Mouse (Mus musculus) CH12.LX (cell line): ENCODE data around the gene Slc39a13.

Experiments
- CTCF ChIP-seq, 2 experiments: IDR thresholded peaks in 1 of 2; conservative IDR thresholded peaks in 1 of 2; 2 replicates each; pipeline ENCODE4 v1.5.1; 2011 to 2012; ENCODE audit warnings: low read depth in 2 of 2, low read length in 2 of 2, improper control_type of control experiment in 1 of 2, inconsistent platforms in 1 of 2, mild to moderate bottlenecking in 1 of 2, moderate library complexity in 1 of 2
- EP300 ChIP-seq: IDR thresholded peaks from 2 replicates; pipeline ENCODE4 v1.6.1; 2011; ENCODE audit warnings: low read length, improper control_type of control experiment
- GABPA ChIP-seq: IDR thresholded peaks from 2 replicates; pipeline ENCODE4 v1.6.1; 2012; ENCODE audit warnings: low read depth, low read length, improper control_type of control experiment, inconsistent platforms; ENCODE audit not compliant: insufficient replicate concordance
- HCFC1 ChIP-seq: IDR thresholded peaks from 2 replicates; pipeline ENCODE4 v1.6.1; 2012; ENCODE audit warnings: low read depth, mild to moderate bottlenecking, inconsistent platforms, low read length, improper control_type of control experiment
- MAX ChIP-seq: IDR thresholded peaks from 2 replicates; pipeline ENCODE4 v1.6.1; 2011; ENCODE audit warnings: low read length, improper control_type of control experiment
- MYC ChIP-seq: IDR thresholded peaks from 2 replicates; pipeline ENCODE4 v1.6.1; 2011; ENCODE audit warnings: low read depth, mild to moderate bottlenecking, improper control_type of control experiment, low read length
- POLR2A ChIP-seq: IDR thresholded peaks from 2 replicates; pipeline ENCODE4 v1.6.1; 2011; ENCODE audit warnings: low read depth, mild to moderate bottlenecking, improper control_type of control experiment, low read length
- RAD21 ChIP-seq: IDR thresholded peaks from 2 replicates; pipeline ENCODE4 v1.6.1; 2011; ENCODE audit warnings: low read depth, mild to moderate bottlenecking, low read length, improper control_type of control experiment, moderate library complexity
- SIN3A ChIP-seq: IDR thresholded peaks from 2 replicates; pipeline ENCODE4 v1.6.1; 2012; ENCODE audit warnings: low read length, improper control_type of control experiment, inconsistent platforms
- SMC3 ChIP-seq: IDR thresholded peaks from 2 replicates; pipeline ENCODE4 v1.6.1; 2011; ENCODE audit warnings: low read depth, low read length, improper control_type of control experiment
- USF1 ChIP-seq: IDR thresholded peaks from 2 replicates; pipeline ENCODE4 v1.6.1; 2014; ENCODE audit warnings: low read depth, mild to moderate bottlenecking, inconsistent platforms, low read length, improper control_type of control experiment
- USF2 ChIP-seq: conservative IDR thresholded peaks from 2 replicates; pipeline ENCODE4 v1.6.1; 2011; ENCODE audit warnings: low read depth, low read length, improper control_type of control experiment
- ZC3H11A ChIP-seq: IDR thresholded peaks from 2 replicates; pipeline ENCODE4 v1.6.1; 2012; ENCODE audit warnings: low read depth, mild to moderate bottlenecking, inconsistent platforms, low read length, improper control_type of control experiment
- ZNF384 ChIP-seq: IDR thresholded peaks from 2 replicates; pipeline ENCODE4 v1.6.1; 2012; ENCODE audit warnings: low read depth, low read length, improper control_type of control experiment, inconsistent platforms

- no peak for TF ChIP-seq HCFC1
- TF ChIP-seq POLR2A: no peak
- no peak for TF ChIP-seq ZC3H11A
- no peak for TF ChIP-seq MYC
- no peak for TF ChIP-seq USF2
- TF ChIP-seq MAX: no peak
- no peak for TF ChIP-seq CTCF (conservative IDR thresholded peaks at IDR 0.05 in 1 of 2, IDR thresholded peaks at IDR 0.05 in 1 of 2; ENCODE audit: low read depth in 2 of 2, low read length in 2 of 2)
- no peak for TF ChIP-seq SMC3
- no peak for TF ChIP-seq GABPA
- TF ChIP-seq USF1: no peak
- no peak for TF ChIP-seq RAD21
- TF ChIP-seq ZNF384: no peak
- no peak for TF ChIP-seq SIN3A
- no peak for TF ChIP-seq EP300
These were observed 7.7 kb upstream of the Slc39a13 start for GRCm38 (mm10) chr2:91077957-91078313.
